Mouse (Mus musculus): ENCODE measurements around the gene Gm3336. TPM values are rescaled to one million over a fixed set of nuclear protein-coding genes. Genes with fewer than 3 reads are reported as not detected.

Gene Gm3336
- polyA plus RNA-seq, 1 experiment from 2014 or later, result 0.15 TPM

- Histone ChIP-seq H3K4me3 (ENCODE audit: low read depth, low read length) (peak overlapping the region; percentile 28), H3K27ac (ENCODE audit: low read depth, low read length) (peak overlapping the region; percentile 67), H3K4me1 (replicated peaks; ENCODE audit: control insufficient read depth, insufficient read depth, low read length) (peaks cover 24% of the 10 kb centered on the region), H3K9me3 (ENCODE audit: control insufficient read depth, low read length) (no peaks in the 10 kb centered on the region), H3K9ac (ENCODE audit: low read depth, low read length) (peak overlapping the region; percentile 50), H3K36me3 (ENCODE audit: control insufficient read depth, insufficient read depth, low read length) (no peaks in the 10 kb centered on the region; the same call in 1 of the 2 replicates), H3K4me2 (peak overlapping the region; percentile 68), H3K27me3 (replicated peaks; ENCODE audit: control insufficient read depth, insufficient read depth, low read length) (peaks cover 20% of the 10 kb centered on the region)
- 13% methylated on average over 21 of the region's 21 CpGs for WGBS
- ATAC-seq (replicated peaks; ENCODE audit: low FRiP score), result no peak
- DNase-seq (ENCODE audit: low spot score), result no peak
Measured at GRCm38 (mm10) chr8:70753151-70753550, 34.8 kb downstream of the Gm3336 start.

GRCm38 (mm10) chr8:70754043-70754870 lies 35.9 kb downstream of the Gm3336 start, which contains the start of gene Rab3a:
Rab3a (plus strand) TSS chr8:70754679.
- WGBS, result 7% methylated on average over 37 of the region's 37 CpGs

GRCm38 (mm10) chr8:70754871-70755660 lies 36.7 kb downstream of the Gm3336 start:
- H3K9ac ChIP-seq (ENCODE audit: low read depth, low read length), result peak overlapping the region; percentile 82
- DNase-seq (ENCODE audit: low spot score) (no peak), ATAC-seq (replicated peaks; ENCODE audit: low FRiP score) (peak; percentile 6; the same call in 1 of the 2 replicates)
- no peaks in the 10 kb centered on the region for H3K9me3 ChIP-seq (ENCODE audit: control insufficient read depth, low read length)
- whole genome bisulfite sequencing, result 17% methylated on average over 48 of the region's 50 CpGs
- peak overlapping the region; percentile 84 for H3K4me3 ChIP-seq (ENCODE audit: low read depth, low read length)
- no peaks in the 10 kb centered on the region; the same call in 1 of the 2 replicates for H3K36me3 ChIP-seq (ENCODE audit: control insufficient read depth, insufficient read depth, low read length)
- H3K4me1 ChIP-seq (replicated peaks; ENCODE audit: control insufficient read depth, insufficient read depth, low read length), result peaks cover 36% of the 10 kb centered on the region
- peaks cover under 1% of the 10 kb centered on the region; the same call in 1 of the 2 replicates for H3K27me3 ChIP-seq (replicated peaks; ENCODE audit: control insufficient read depth, insufficient read depth, low read length)
- H3K4me2 ChIP-seq, result peak overlapping the region; percentile 100
- H3K27ac ChIP-seq (ENCODE audit: low read depth, low read length), result 0 out of 2 replicates have a peak overlapping the region, but pooled peaks have one; percentile 32

More at GRCm38 (mm10) chr8:70754043-70754870, 35.9 kb downstream of the Gm3336 start, which contains the start of gene Rab3a:
- Histone ChIP-seq H3K27ac (ENCODE audit: low read depth, low read length) (peak within 1 kb of the TSS; percentile 67), H3K9ac (ENCODE audit: low read depth, low read length) (peak within 1 kb of the TSS; percentile 82), H3K4me1 (replicated peaks; ENCODE audit: control insufficient read depth, insufficient read depth, low read length) (peaks cover 28% of the 10 kb centered on the region), H3K27me3 (replicated peaks; ENCODE audit: control insufficient read depth, insufficient read depth, low read length) (peaks cover 9% of the 10 kb centered on the region), H3K36me3 (ENCODE audit: control insufficient read depth, insufficient read depth, low read length) (no peaks in the 10 kb centered on the region; the same call in 1 of the 2 replicates), H3K4me3 (ENCODE audit: low read depth, low read length) (peak within 1 kb of the TSS; percentile 84), H3K4me2 (peak within 1 kb of the TSS; percentile 100), H3K9me3 (ENCODE audit: control insufficient read depth, low read length) (no peaks in the 10 kb centered on the region)
- ATAC-seq (replicated peaks; ENCODE audit: low FRiP score) (peak; percentile 96), DNase-seq (ENCODE audit: low spot score) (peak; percentile 92)

GRCm38 (mm10) chr8:70755661-70756475 lies 37.5 kb downstream of the Gm3336 start:
- H3K9ac ChIP-seq (ENCODE audit: low read depth, low read length), result no peak overlapping the region
- H3K9me3 ChIP-seq (ENCODE audit: control insufficient read depth, low read length), result no peaks in the 10 kb centered on the region
- H3K36me3 ChIP-seq (ENCODE audit: control insufficient read depth, insufficient read depth, low read length), result no peaks in the 10 kb centered on the region; the same call in 1 of the 2 replicates
- H3K4me2 ChIP-seq, result peak overlapping the region; percentile 100
- no peak for ATAC-seq (replicated peaks; ENCODE audit: low FRiP score)
- peak overlapping the region; percentile 84 for H3K4me3 ChIP-seq (ENCODE audit: low read depth, low read length)
- H3K4me1 ChIP-seq (replicated peaks; ENCODE audit: control insufficient read depth, insufficient read depth, low read length), result peaks cover 37% of the 10 kb centered on the region
- no peak overlapping the region for H3K27ac ChIP-seq (ENCODE audit: low read depth, low read length)
- no peaks in the 10 kb centered on the region for H3K27me3 ChIP-seq (replicated peaks; ENCODE audit: control insufficient read depth, insufficient read depth, low read length)
- 82% methylated on average over 24 of the region's 24 CpGs for WGBS
- DNase-seq (ENCODE audit: low spot score), result no peak

- no peak for DNase-seq (ENCODE audit: low spot score)
- H3K27me3 ChIP-seq (replicated peaks; ENCODE audit: control insufficient read depth, insufficient read depth, low read length), result no peaks in the 10 kb centered on the region
- WGBS, result 95% methylated on average over 6 of the region's 6 CpGs
Measured at GRCm38 (mm10) chr8:70756476-70757040, 38.2 kb downstream of the Gm3336 start.

DNA sequence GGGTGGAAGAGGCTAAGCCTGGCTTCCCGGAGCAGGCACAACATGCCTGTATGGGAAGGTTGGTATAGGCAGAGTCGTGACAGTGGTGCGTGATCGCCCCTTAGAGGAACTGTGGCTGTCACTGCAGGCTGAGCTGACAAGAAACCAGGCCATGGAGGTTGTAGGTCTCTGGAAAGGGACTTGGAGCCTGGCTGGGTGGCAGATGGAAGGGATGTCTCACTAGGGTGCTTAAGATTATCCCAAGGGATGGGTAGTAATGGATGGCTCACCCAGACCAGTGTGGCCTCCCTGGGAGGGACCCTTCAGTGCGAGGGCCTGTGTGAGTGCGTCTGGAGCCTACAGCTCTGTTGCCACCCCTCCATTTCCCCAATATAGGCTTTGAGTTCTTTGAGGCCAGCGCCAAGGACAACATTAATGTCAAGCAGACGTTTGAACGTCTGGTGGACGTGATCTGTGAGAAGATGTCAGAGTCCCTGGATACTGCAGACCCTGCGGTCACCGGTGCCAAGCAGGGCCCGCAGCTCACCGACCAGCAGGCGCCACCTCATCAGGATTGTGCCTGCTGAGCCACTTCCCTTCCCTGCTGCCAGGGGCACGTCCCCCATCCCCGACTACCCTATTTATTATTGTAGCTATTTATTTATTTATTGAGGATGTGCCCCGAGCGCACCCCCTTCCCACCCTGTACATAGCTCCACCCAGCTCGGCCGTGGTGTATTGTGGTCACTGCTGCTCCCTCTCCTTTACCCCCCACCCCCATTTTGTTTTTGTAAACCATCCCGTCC lies 39.4 kb downstream of the Gm3336 start:
- no peaks in the 10 kb centered on the region for H3K27me3 ChIP-seq (replicated peaks; ENCODE audit: control insufficient read depth, insufficient read depth, low read length)
- no peaks in the 10 kb centered on the region for H3K9me3 ChIP-seq (ENCODE audit: control insufficient read depth, low read length)
- no peak overlapping the region for H3K4me2 ChIP-seq
- WGBS, result 75% methylated on average over 22 of the region's 22 CpGs
- DNase-seq (ENCODE audit: low spot score) (no peak), ATAC-seq (replicated peaks; ENCODE audit: low FRiP score) (no peak)
- no peaks in the 10 kb centered on the region; the same call in 1 of the 2 replicates for H3K36me3 ChIP-seq (ENCODE audit: control insufficient read depth, insufficient read depth, low read length)
- peaks cover 50% of the 10 kb centered on the region for H3K4me1 ChIP-seq (replicated peaks; ENCODE audit: control insufficient read depth, insufficient read depth, low read length)
- no peak overlapping the region for H3K27ac ChIP-seq (ENCODE audit: low read depth, low read length)
- no peak overlapping the region for H3K9ac ChIP-seq (ENCODE audit: low read depth, low read length)
- H3K4me3 ChIP-seq (ENCODE audit: low read depth, low read length), result no peak overlapping the region

More at GRCm38 (mm10) chr8:70756476-70757040, 38.2 kb downstream of the Gm3336 start:
- Histone ChIP-seq H3K36me3 (ENCODE audit: control insufficient read depth, insufficient read depth, low read length) (no peaks in the 10 kb centered on the region; the same call in 1 of the 2 replicates), H3K4me3 (ENCODE audit: low read depth, low read length) (no peak overlapping the region), H3K27ac (ENCODE audit: low read depth, low read length) (no peak overlapping the region), H3K9ac (ENCODE audit: low read depth, low read length) (no peak overlapping the region), H3K4me2 (no peak overlapping the region), H3K4me1 (replicated peaks; ENCODE audit: control insufficient read depth, insufficient read depth, low read length) (peaks cover 42% of the 10 kb centered on the region), H3K9me3 (ENCODE audit: control insufficient read depth, low read length) (no peaks in the 10 kb centered on the region)
- ATAC-seq (replicated peaks; ENCODE audit: low FRiP score), result no peak

GRCm38 (mm10) chr8:70758308-70758615 lies 39.9 kb downstream of the Gm3336 start:
- H3K9me3 ChIP-seq (ENCODE audit: control insufficient read depth, low read length), result no peaks in the 10 kb centered on the region
- WGBS, result 88% methylated on average over 7 of the region's 7 CpGs
- H3K27me3 ChIP-seq (replicated peaks; ENCODE audit: control insufficient read depth, insufficient read depth, low read length), result no peaks in the 10 kb centered on the region
- no peaks in the 10 kb centered on the region; the same call in 1 of the 2 replicates for H3K36me3 ChIP-seq (ENCODE audit: control insufficient read depth, insufficient read depth, low read length)
- H3K9ac ChIP-seq (ENCODE audit: low read depth, low read length), result no peak overlapping the region
- ATAC-seq (replicated peaks; ENCODE audit: low FRiP score) (no peak), DNase-seq (ENCODE audit: low spot score) (no peak)
- no peak overlapping the region for H3K4me2 ChIP-seq
- no peak overlapping the region for H3K4me3 ChIP-seq (ENCODE audit: low read depth, low read length)
- H3K27ac ChIP-seq (ENCODE audit: low read depth, low read length), result no peak overlapping the region
- peaks cover 46% of the 10 kb centered on the region for H3K4me1 ChIP-seq (replicated peaks; ENCODE audit: control insufficient read depth, insufficient read depth, low read length)

Data from liver, embryonic 11.5 days (tissue).